Mouse (Mus musculus) limb, embryonic 12.5 days (tissue): Measurements from ENCODE around the gene Ninj1. TPM values are rescaled to one million over a fixed set of nuclear protein-coding genes. Genes with fewer than 3 reads are reported as not detected.
A peak's percentile ranks its signal among the peaks of the same experiment; 100 is the strongest.

Experiments
- ATAC-seq: fragments of 200-750 bp; cut with Nextera tagmentation; 2 replicates; pipeline ENCODE4 v1.8.0; 2017; ENCODE audit warnings: low read depth, moderate TSS enrichment; ENCODE audit not compliant: insufficient number of reproducible peaks, insufficient read depth, low FRiP score, low TSS enrichment
- H3K27ac ChIP-seq: fragments of 300-500 bp; sonication (generic); 2 replicates; pipeline ENCODE4 v1.5.1; 2016; ENCODE audit warnings: mild to moderate bottlenecking, moderate library complexity
- H3K27me3 ChIP-seq: fragments of 300-500 bp; sonication (generic); 2 replicates; pipeline ENCODE4 v1.6.1; 2016; ENCODE audit warnings: mild to moderate bottlenecking, moderate library complexity
- H3K36me3 ChIP-seq: fragments of 300-500 bp; sonication (generic); 2 replicates; pipeline ENCODE4 v1.6.1; 2016; ENCODE audit warnings: mild to moderate bottlenecking, moderate library complexity
- H3K4me1 ChIP-seq: fragments of 300-500 bp; sonication (generic); replicated peaks from 2 replicates; pipeline ENCODE4 v1.6.1; 2016
- H3K4me2 ChIP-seq: fragments of 300-500 bp; sonication (generic); 2 replicates; pipeline ENCODE4 v1.6.1; 2016; ENCODE audit warnings: mild to moderate bottlenecking, moderate library complexity
- H3K4me3 ChIP-seq: fragments of 300-500 bp; sonication (generic); replicated peaks from 2 replicates; pipeline ENCODE4 v1.5.1; 2016; ENCODE audit warnings: mild to moderate bottlenecking
- H3K9ac ChIP-seq: fragments of 300-500 bp; sonication (generic); replicated peaks from 2 replicates; pipeline ENCODE4 v1.6.1; 2016; ENCODE audit warnings: mild to moderate bottlenecking, moderate library complexity
- H3K9me3 ChIP-seq: fragments of 300-500 bp; sonication (generic); 2 replicates; pipeline ENCODE4 v1.6.1; 2016; ENCODE audit warnings: mild to moderate bottlenecking, moderate library complexity
- WGBS: fragments of 180-500 bp; shearing (Covaris S2); methylation state at CpG from one replicate; pipeline ENCODE4 v1.1.7; 2016; 5-methylcytosine and 5-hydroxymethylcytosine counted together
- polyA plus RNA-seq: library from polyadenylated mRNA; unstranded; fragments of >200 nt; fragmentation: Nextera tagmentation; extraction: Ambion mirVana; gene quantifications from 2 replicates; pipeline ENCODE4 v1.2.1, GENCODE M21; 2016

The Ninj1 gene
- polyA plus RNA-seq, 1 experiment from 2014 or later: 31.4 TPM

DNA sequence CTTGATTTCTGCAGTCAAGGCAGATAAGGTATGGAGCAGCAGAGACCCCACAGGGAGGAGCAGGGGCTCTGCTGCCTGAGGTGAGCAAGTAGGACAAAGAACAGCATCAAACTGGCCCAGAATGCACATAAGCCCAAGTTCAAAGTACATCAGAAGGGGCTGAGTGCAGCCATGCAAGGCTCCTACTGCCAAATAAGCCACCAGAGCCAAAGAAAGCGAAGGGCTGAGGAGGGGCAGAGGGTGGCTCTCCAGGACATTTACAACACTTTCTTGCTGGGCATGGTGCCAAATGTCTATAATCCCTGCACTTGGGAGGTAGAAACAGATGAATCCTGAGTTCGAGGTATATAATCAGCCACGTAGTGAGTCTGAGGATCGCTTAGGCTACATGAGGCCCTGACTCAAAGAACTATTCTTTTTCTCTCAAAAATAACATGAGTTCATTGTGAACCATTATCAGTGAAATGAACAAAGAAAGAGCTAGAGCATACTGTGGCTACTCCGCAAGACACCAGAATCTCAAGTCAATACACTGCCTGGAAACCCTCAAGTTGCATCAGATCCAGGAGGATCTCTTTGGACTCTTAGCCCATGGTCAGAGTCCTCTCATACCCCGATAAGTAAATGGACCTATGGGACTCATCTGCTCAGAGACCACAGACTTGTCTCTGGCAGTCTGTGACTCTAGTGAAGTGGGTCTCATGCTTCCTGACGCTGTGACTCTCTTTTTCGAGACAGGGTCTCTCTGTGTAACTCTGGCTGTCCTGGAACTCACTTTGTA, 46.7 kb downstream of the Ninj1 start:
- no peak for ATAC-seq
- 91% methylated on average over 8 of the region's 8 CpGs for WGBS
- Histone ChIP-seq H3K27ac (no peak overlapping the region), H3K4me2 (no peak overlapping the region), H3K9me3 (0 out of 2 replicates have a peak, but pooled peaks cover 4% of the 10 kb centered on the region), H3K27me3 (no peaks in the 10 kb centered on the region; the same call in 1 of the 2 replicates), H3K4me3 (no peak overlapping the region), H3K9ac (no peak overlapping the region), H3K4me1 (0 out of 2 replicates have a peak, but pooled peaks cover 4% of the 10 kb centered on the region), H3K36me3 (no peaks in the 10 kb centered on the region)

DNA sequence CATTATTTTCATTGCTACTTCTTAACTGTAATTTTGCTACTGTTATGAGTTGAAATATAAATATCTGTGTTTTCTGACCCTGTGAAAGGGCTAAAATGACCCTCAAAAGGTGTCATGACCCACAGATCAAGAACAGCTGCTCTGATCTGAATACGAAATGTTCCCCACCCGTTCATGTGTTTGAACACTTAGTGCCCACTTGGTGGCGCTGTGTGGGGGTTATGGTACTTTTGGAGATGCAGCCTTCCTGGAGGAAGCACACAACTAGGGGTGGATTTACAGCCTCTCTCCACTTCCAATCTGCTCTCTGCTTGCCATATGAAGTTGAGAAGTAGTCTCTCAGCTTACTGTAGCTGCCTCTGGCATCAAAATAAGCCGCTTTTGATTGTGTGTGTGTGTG, 47.4 kb downstream of the Ninj1 start:
- H3K4me3 ChIP-seq: no peak overlapping the region
- WGBS: 98% methylated on average over 4 of the region's 4 CpGs
- H3K27me3 ChIP-seq: no peaks in the 10 kb centered on the region; the same call in 1 of the 2 replicates
- H3K9me3 ChIP-seq: 0 out of 2 replicates have a peak, but pooled peaks cover 4% of the 10 kb centered on the region
- H3K4me1 ChIP-seq: 0 out of 2 replicates have a peak, but pooled peaks cover 4% of the 10 kb centered on the region
- H3K27ac ChIP-seq: no peak overlapping the region
- no peak overlapping the region for H3K9ac ChIP-seq
- no peaks in the 10 kb centered on the region for H3K36me3 ChIP-seq
- no peak for ATAC-seq
- no peak overlapping the region for H3K4me2 ChIP-seq

- no peaks in the 10 kb centered on the region for H3K36me3 ChIP-seq
- H3K4me2 ChIP-seq: no peak overlapping the region
- 83% methylated on average over 8 of the region's 8 CpGs for WGBS
- peaks cover 3% of the 10 kb centered on the region for H3K27me3 ChIP-seq
- H3K4me3 ChIP-seq: no peak overlapping the region
- no peak overlapping the region for H3K27ac ChIP-seq
- 0 out of 2 replicates have a peak, but pooled peaks cover 4% of the 10 kb centered on the region for H3K9me3 ChIP-seq
- no peak for ATAC-seq
- H3K9ac ChIP-seq: no peak overlapping the region
- no peaks in the 10 kb centered on the region for H3K4me1 ChIP-seq
Measured at GRCm38 (mm10) chr13:49237617-49238016, 50.3 kb downstream of the Ninj1 start.

DNA sequence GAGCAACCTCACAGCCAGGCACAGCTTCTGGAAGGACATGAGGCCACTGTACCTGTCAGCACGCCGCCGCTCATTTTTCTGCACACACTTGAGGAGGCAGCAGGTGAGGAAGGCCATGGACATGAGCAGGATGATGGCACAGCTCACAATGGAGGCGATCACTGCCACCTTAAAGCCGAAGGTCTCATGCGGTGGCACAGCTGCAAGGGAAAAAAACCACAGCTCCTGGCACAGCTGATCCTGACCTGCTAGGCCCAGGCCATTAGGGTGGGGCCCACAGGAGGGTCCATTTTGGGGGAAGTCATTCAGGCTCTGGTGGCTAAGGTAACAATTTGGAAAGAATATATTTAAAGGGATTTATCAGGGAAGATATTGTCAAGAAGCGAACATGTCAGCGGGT, 51.5 kb downstream of the Ninj1 start:
- Histone ChIP-seq H3K9ac (no peak overlapping the region), H3K27ac (no peak overlapping the region), H3K4me2 (no peak overlapping the region), H3K27me3 (peaks cover 3% of the 10 kb centered on the region), H3K36me3 (no peaks in the 10 kb centered on the region), H3K4me1 (no peaks in the 10 kb centered on the region), H3K4me3 (no peak overlapping the region), H3K9me3 (0 out of 2 replicates have a peak, but pooled peaks cover 4% of the 10 kb centered on the region)
- WGBS: 91% methylated on average over 8 of the region's 8 CpGs
- no peak for ATAC-seq

DNA sequence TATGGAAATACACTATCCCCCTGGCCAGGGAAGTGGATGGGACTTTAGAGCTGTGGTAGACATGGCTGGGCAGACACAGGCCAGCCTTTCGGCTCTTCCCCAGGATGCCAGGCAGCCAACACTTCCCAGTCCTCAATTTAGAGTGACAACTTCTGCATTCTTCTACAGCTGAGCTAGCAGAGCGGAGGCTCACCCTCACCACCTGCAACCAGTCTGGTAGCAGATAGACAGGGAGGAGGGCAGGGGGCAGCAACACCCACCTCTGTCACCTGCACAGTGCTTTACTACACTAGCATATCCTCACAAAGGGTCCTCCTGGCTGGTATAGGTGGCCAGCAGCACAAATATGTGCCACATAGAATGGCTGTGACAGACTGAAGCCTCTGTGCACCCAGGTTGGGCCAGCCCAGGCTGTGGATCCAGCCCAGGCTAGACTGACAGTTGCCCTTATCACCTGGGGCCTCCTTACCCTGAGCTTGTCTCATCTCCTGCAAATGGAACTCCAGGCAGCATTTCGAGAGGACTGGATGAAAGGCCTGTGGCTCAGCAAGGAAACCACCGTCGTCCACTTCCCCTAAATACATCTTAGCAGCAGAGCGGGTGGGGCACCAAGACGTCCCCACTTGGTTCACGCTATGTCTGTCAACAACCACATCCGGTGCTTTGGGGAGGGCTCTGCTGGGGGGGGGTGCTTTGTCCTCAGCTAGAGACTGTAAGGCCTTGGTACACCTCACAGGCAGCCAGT, 55.2 kb downstream of the Ninj1 start:
- ATAC-seq: no peak
- Histone ChIP-seq H3K9me3 (no peaks in the 10 kb centered on the region), H3K27me3 (peaks cover 31% of the 10 kb centered on the region), H3K4me1 (no peaks in the 10 kb centered on the region), H3K27ac (no peak overlapping the region), H3K36me3 (no peaks in the 10 kb centered on the region), H3K4me3 (no peak overlapping the region), H3K4me2 (no peak overlapping the region), H3K9ac (0 out of 2 replicates have a peak overlapping the region, but pooled peaks have one; percentile 12)
- WGBS: 73% methylated on average over 9 of the region's 9 CpGs

- Histone ChIP-seq H3K9me3 (no peaks in the 10 kb centered on the region), H3K36me3 (no peaks in the 10 kb centered on the region), H3K27me3 (peaks cover 41% of the 10 kb centered on the region), H3K4me1 (peaks cover 8% of the 10 kb centered on the region; the same call in 1 of the 2 replicates), H3K9ac (no peak overlapping the region), H3K27ac (no peak overlapping the region), H3K4me2 (no peak overlapping the region), H3K4me3 (no peak overlapping the region)
- ATAC-seq: no peak
- WGBS: 90% methylated on average over 2 of the region's 2 CpGs
Measured at GRCm38 (mm10) chr13:49243492-49243891, 56.2 kb downstream of the Ninj1 start.

DNA sequence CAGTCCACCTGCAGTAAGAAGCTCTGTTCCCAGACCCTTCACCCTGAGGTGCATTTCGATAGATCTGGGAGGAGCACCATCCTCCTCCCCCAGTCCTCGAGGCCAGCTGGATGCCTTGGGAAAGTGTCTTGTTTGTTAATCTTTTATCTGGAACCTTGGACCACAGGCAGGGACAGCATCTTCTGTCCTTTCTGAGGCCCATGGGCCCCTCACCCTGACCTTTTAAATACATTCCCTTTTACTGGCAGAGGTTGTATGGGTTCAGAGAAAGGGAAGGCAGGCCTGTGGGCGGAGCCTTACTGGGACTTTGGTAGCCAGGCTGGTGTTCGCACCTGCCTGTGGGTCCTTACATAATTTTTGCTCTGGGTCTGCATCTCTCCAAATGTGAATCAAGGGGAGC, 58.0 kb downstream of the Ninj1 start:
- H3K4me2 ChIP-seq: no peak overlapping the region
- H3K27ac ChIP-seq: no peak overlapping the region
- H3K4me1 ChIP-seq: peaks cover 9% of the 10 kb centered on the region; the same call in 1 of the 2 replicates
- H3K9me3 ChIP-seq: no peaks in the 10 kb centered on the region
- no peak for ATAC-seq
- H3K36me3 ChIP-seq: no peaks in the 10 kb centered on the region
- 64% methylated on average over 4 of the region's 4 CpGs for WGBS
- peaks cover 55% of the 10 kb centered on the region for H3K27me3 ChIP-seq
- no peak overlapping the region for H3K9ac ChIP-seq
- no peak overlapping the region for H3K4me3 ChIP-seq

Other genes with a start within 250 kb of the Ninj1 start
- gene Fam120a, start 219.5 kb upstream of the Ninj1 start, polyA plus RNA-seq: 16.4 and 17.3 TPM in 2 replicates
- 1.3 and 1.6 TPM in 2 replicates for gene Wnk2, start 39.5 kb upstream of the Ninj1 start, polyA plus RNA-seq
- gene Card19, start 28.6 kb downstream of the Ninj1 start, polyA plus RNA-seq: 43.5 and 45.2 TPM in 2 replicates
- gene Susd3, start 61.2 kb downstream of the Ninj1 start, polyA plus RNA-seq: 0.95 and 1.0 TPM in 2 replicates
- gene Fgd3, start 132.8 kb downstream of the Ninj1 start, polyA plus RNA-seq: 0.66 and 0.91 TPM in 2 replicates
- 34.7 and 37.6 TPM in 2 replicates for gene Bicd2, start 154.1 kb downstream of the Ninj1 start, polyA plus RNA-seq
- 14.7 and 16.4 TPM in 2 replicates for gene Ippk, start 233.8 kb downstream of the Ninj1 start, polyA plus RNA-seq